Mouse (Mus musculus) heart, embryonic 16.5 days (tissue): ENCODE data around the gene Ltc4s. TPM values are rescaled to one million over a fixed set of nuclear protein-coding genes. Genes with fewer than 3 reads are reported as not detected.

Experiments
- ATAC-seq: fragments of 200-750 bp; cut with Nextera tagmentation; replicated peaks from 2 replicates; pipeline ENCODE4 v1.8.0; 2017; ENCODE audit warnings: moderate number of reproducible peaks; ENCODE audit not compliant: insufficient read depth, low FRiP score; ENCODE audit errors: extremely low read depth
- H3K27ac ChIP-seq: fragments of 300-500 bp; sonication (generic); 2 replicates; pipeline ENCODE4 v1.5.1; 2014; ENCODE audit warnings: mild to moderate bottlenecking, low read length, control low read depth, moderate library complexity
- H3K27me3 ChIP-seq: fragments of 300-500 bp; sonication (generic); 2 replicates; pipeline ENCODE4 v1.6.1; 2014; ENCODE audit warnings: low read length, mixed read lengths; ENCODE audit not compliant: control insufficient read depth, insufficient read depth
- H3K36me3 ChIP-seq: fragments of 300-500 bp; sonication (generic); 2 replicates; pipeline ENCODE4 v1.6.1; 2014; ENCODE audit not compliant: control insufficient read depth, insufficient read depth
- H3K4me1 ChIP-seq: fragments of 300-500 bp; sonication (generic); 2 replicates; pipeline ENCODE4 v1.6.1; 2014; ENCODE audit warnings: low read length, mixed read lengths; ENCODE audit not compliant: control insufficient read depth, insufficient read depth
- H3K4me2 ChIP-seq: fragments of 300-500 bp; sonication (generic); 2 replicates; pipeline ENCODE4 v1.6.1; 2014; ENCODE audit warnings: low read depth, mild to moderate bottlenecking, control low read depth, low read length
- H3K4me3 ChIP-seq: fragments of 300-500 bp; sonication (generic); 2 replicates; pipeline ENCODE4 v1.5.1; 2014; ENCODE audit warnings: mild to moderate bottlenecking, control low read depth, low read length
- H3K9ac ChIP-seq: fragments of 300-500 bp; sonication (generic); 2 replicates; pipeline ENCODE4 v1.6.1; 2014; ENCODE audit warnings: low read length, control low read depth
- H3K9me3 ChIP-seq: fragments of 300-500 bp; sonication (generic); replicated peaks from 2 replicates; pipeline ENCODE4 v1.6.1; 2016; ENCODE audit warnings: low read length; ENCODE audit not compliant: control insufficient read depth
- WGBS: fragments of 180-500 bp; shearing (Covaris S2); extraction: QIAGEN DNeasy Blood & Tissue Kit; methylation state at CpG from one replicate; pipeline ENCODE4 v1.1.7; 2014; 5-methylcytosine and 5-hydroxymethylcytosine counted together
- polyA plus RNA-seq: library from polyadenylated mRNA; unstranded; fragments of >200 nt; fragmentation: Nextera tagmentation; extraction: Ambion mirVana; gene quantifications from 2 replicates; pipeline ENCODE4 v1.2.1, GENCODE M21; 2015

Ltc4s gene
- polyA plus RNA-seq, 1 experiment from 2014 or later = 1.5 TPM

- Histone ChIP-seq H3K4me1 (peaks cover 39% of the 10 kb centered on the region), H3K4me2 (peak overlapping the region; percentile 82), H3K27me3 (no peaks in the 10 kb centered on the region), H3K27ac (peak overlapping the region; percentile 98), H3K9me3 (no peaks in the 10 kb centered on the region), H3K9ac (peak overlapping the region; percentile 95), H3K36me3 (peaks cover 13% of the 10 kb centered on the region), H3K4me3 (peak overlapping the region; percentile 85)
- 84% methylated on average over 3 of the region's 3 CpGs for WGBS
- ATAC-seq = no peak
Observed at GRCm38 (mm10) chr11:50211322-50212059, 26.9 kb downstream of the Ltc4s start.

GRCm38 (mm10) chr11:50210505-50211151 is 27.8 kb downstream of the Ltc4s start, which contains the start of the genes Sqstm1 and Mgat4b:
TSS of gene Sqstm1 (minus strand) at chr11:50210827.
TSS of gene Mgat4b (plus strand) at chr11:50210890.
- no peaks in the 10 kb centered on the region for H3K27me3 ChIP-seq
- H3K4me2 ChIP-seq = peak within 1 kb of the TSS; percentile 82
- H3K36me3 ChIP-seq = peaks cover 22% of the 10 kb centered on the region
- no peaks in the 10 kb centered on the region for H3K9me3 ChIP-seq
- H3K9ac ChIP-seq = peak within 1 kb of the TSS; percentile 95
- ATAC-seq = peak; percentile 59
- peak within 1 kb of the TSS; percentile 98 for H3K27ac ChIP-seq
- peak within 1 kb of the TSS; percentile 85 for H3K4me3 ChIP-seq
- under 1% methylated on average over 48 of the region's 48 CpGs for WGBS
- H3K4me1 ChIP-seq = peaks cover 37% of the 10 kb centered on the region

- Histone ChIP-seq H3K9me3 (no peaks in the 10 kb centered on the region), H3K9ac (peak overlapping the region; percentile 95)
- WGBS = under 1% methylated on average over 24 of the region's 24 CpGs
Observed at GRCm38 (mm10) chr11:50210101-50210504, 28.3 kb downstream of the Ltc4s start.

GRCm38 (mm10) chr11:50208039-50208438 is 30.4 kb downstream of the Ltc4s start:
- H3K4me3 ChIP-seq = no peak overlapping the region

More at GRCm38 (mm10) chr11:50210101-50210504, 28.3 kb downstream of the Ltc4s start:
- peak overlapping the region; percentile 85 for H3K4me3 ChIP-seq
- peak; percentile 90 for ATAC-seq
- peaks cover 23% of the 10 kb centered on the region for H3K36me3 ChIP-seq
- H3K4me2 ChIP-seq = peak overlapping the region; percentile 82
- H3K27me3 ChIP-seq = no peaks in the 10 kb centered on the region
- peaks cover 34% of the 10 kb centered on the region for H3K4me1 ChIP-seq
- peak overlapping the region; percentile 98 for H3K27ac ChIP-seq

GRCm38 (mm10) chr11:50207344-50207743 is 31.1 kb downstream of the Ltc4s start:
- Histone ChIP-seq H3K9me3 (no peaks in the 10 kb centered on the region), H3K4me3 (no peak overlapping the region), H3K9ac (no peak overlapping the region), H3K27me3 (no peaks in the 10 kb centered on the region), H3K27ac (no peak overlapping the region), H3K4me2 (no peak overlapping the region), H3K36me3 (peaks cover 45% of the 10 kb centered on the region), H3K4me1 (peaks cover 20% of the 10 kb centered on the region)
- WGBS = 91% methylated on average over 14 of the region's 14 CpGs
- no peak for ATAC-seq

More at GRCm38 (mm10) chr11:50208039-50208438, 30.4 kb downstream of the Ltc4s start:
- Histone ChIP-seq H3K27ac (no peak overlapping the region), H3K9me3 (no peaks in the 10 kb centered on the region), H3K4me2 (no peak overlapping the region), H3K9ac (no peak overlapping the region), H3K27me3 (no peaks in the 10 kb centered on the region), H3K4me1 (peaks cover 26% of the 10 kb centered on the region), H3K36me3 (peaks cover 39% of the 10 kb centered on the region)
- ATAC-seq = no peak
- 90% methylated on average over 5 of the region's 5 CpGs for WGBS

GRCm38 (mm10) chr11:50206037-50206436 is 32.4 kb downstream of the Ltc4s start:
- H3K9me3 ChIP-seq = no peaks in the 10 kb centered on the region
- ATAC-seq = no peak
- H3K4me3 ChIP-seq = no peak overlapping the region
- no peak overlapping the region for H3K4me2 ChIP-seq
- no peaks in the 10 kb centered on the region for H3K27me3 ChIP-seq
- WGBS = 81% methylated on average over 2 of the region's 2 CpGs
- no peak overlapping the region for H3K27ac ChIP-seq
- peaks cover 13% of the 10 kb centered on the region for H3K4me1 ChIP-seq
- peaks cover 58% of the 10 kb centered on the region for H3K36me3 ChIP-seq
- no peak overlapping the region for H3K9ac ChIP-seq

- Histone ChIP-seq H3K9me3 (no peaks in the 10 kb centered on the region), H3K27me3 (no peaks in the 10 kb centered on the region), H3K4me3 (no peak overlapping the region), H3K9ac (no peak overlapping the region), H3K36me3 (peaks cover 64% of the 10 kb centered on the region), H3K4me2 (no peak overlapping the region), H3K27ac (no peak overlapping the region), H3K4me1 (peaks cover 12% of the 10 kb centered on the region)
- WGBS = 61% methylated on average over 3 of the region's 3 CpGs
- no peak for ATAC-seq
Observed at GRCm38 (mm10) chr11:50205434-50205833, 33.0 kb downstream of the Ltc4s start.

GRCm38 (mm10) chr11:50203302-50203827 is 35.1 kb downstream of the Ltc4s start:
- Histone ChIP-seq H3K9ac (no peak overlapping the region), H3K4me2 (no peak overlapping the region), H3K9me3 (no peaks in the 10 kb centered on the region), H3K4me1 (0 out of 2 replicates have a peak, but pooled peaks cover 2% of the 10 kb centered on the region), H3K4me3 (no peak overlapping the region), H3K36me3 (peaks cover 80% of the 10 kb centered on the region), H3K27ac (no peak overlapping the region), H3K27me3 (no peaks in the 10 kb centered on the region)
- ATAC-seq = no peak
- 95% methylated on average over 9 of the region's 9 CpGs for WGBS

GRCm38 (mm10) chr11:50201590-50201989 is 36.8 kb downstream of the Ltc4s start:
- 91% methylated on average over 3 of the region's 3 CpGs for WGBS
- no peaks in the 10 kb centered on the region for H3K27me3 ChIP-seq
- H3K9me3 ChIP-seq = no peaks in the 10 kb centered on the region
- peaks cover 75% of the 10 kb centered on the region for H3K36me3 ChIP-seq
- no peak overlapping the region for H3K27ac ChIP-seq
- no peak for ATAC-seq
- H3K4me3 ChIP-seq = no peak overlapping the region
- 0 out of 2 replicates have a peak, but pooled peaks cover 2% of the 10 kb centered on the region for H3K4me1 ChIP-seq
- H3K9ac ChIP-seq = no peak overlapping the region
- no peak overlapping the region for H3K4me2 ChIP-seq
